Mouse (Mus musculus) heart, embryonic 10.5 days (tissue): Measurements from ENCODE around the gene Gjb3. TPM values are rescaled to one million over a fixed set of nuclear protein-coding genes. Genes with fewer than 3 reads are reported as not detected.

Experiments
- DNase-seq: peaks from one replicate; pipeline ENCODE4 v3.0.0-alpha.2; 2017; ENCODE audit warnings: low spot score
- H3K27ac ChIP-seq: fragments of 300-500 bp; sonication (generic); 2 replicates; pipeline ENCODE4 v1.5.1; 2016; ENCODE audit warnings: mild to moderate bottlenecking
- H3K27me3 ChIP-seq: fragments of 300-500 bp; sonication (generic); 2 replicates; pipeline ENCODE4 v1.6.1; 2016; ENCODE audit warnings: mild to moderate bottlenecking; ENCODE audit not compliant: poor library complexity, insufficient read depth, severe bottlenecking
- H3K36me3 ChIP-seq: fragments of 300-500 bp; sonication (generic); 2 replicates; pipeline ENCODE4 v1.6.1; 2016; ENCODE audit warnings: mild to moderate bottlenecking, moderate library complexity
- H3K4me1 ChIP-seq: fragments of 300-500 bp; sonication (generic); 2 replicates; pipeline ENCODE4 v1.6.1; 2016; ENCODE audit warnings: mild to moderate bottlenecking
- H3K4me3 ChIP-seq: fragments of 300-500 bp; sonication (generic); 2 replicates; pipeline ENCODE4 v1.5.1; 2016; ENCODE audit warnings: mild to moderate bottlenecking, moderate library complexity
- H3K9me3 ChIP-seq: fragments of 300-500 bp; sonication (generic); 2 replicates; pipeline ENCODE4 v1.6.1; 2016; ENCODE audit warnings: mild to moderate bottlenecking, moderate library complexity
- WGBS: fragments of 180-500 bp; shearing (Covaris S2); methylation state at CpG from one replicate; pipeline ENCODE4 v1.1.7; 2016; 5-methylcytosine and 5-hydroxymethylcytosine counted together
- polyA plus RNA-seq: library from polyadenylated mRNA; unstranded; fragments of >200 nt; fragmentation: Nextera tagmentation; extraction: Ambion mirVana; gene quantifications from 2 replicates; pipeline ENCODE4 v1.2.1, GENCODE M21; 2016

The Gjb3 gene
- polyA plus RNA-seq, 1 experiment from 2014 or later = 3.2 TPM

GRCm38 (mm10) chr4:127358018-127358417, 27.4 kb upstream of the Gjb3 start, which contains the start of gene Gjb5:
Gene Gjb5, minus strand, starts transcription at chr4:127358181.
- Histone ChIP-seq H3K4me1 (peaks cover 48% of the 10 kb centered on the region), H3K27ac (no peak within 1 kb of the TSS), H3K9me3 (no peaks in the 10 kb centered on the region), H3K36me3 (no peaks in the 10 kb centered on the region), H3K27me3 (peaks cover 30% of the 10 kb centered on the region), H3K4me3 (no peak within 1 kb of the TSS)
- 14% methylated on average over 5 of the region's 5 CpGs for WGBS
- no peak for DNase-seq

GRCm38 (mm10) chr4:127354506-127355485, 24.2 kb upstream of the Gjb3 start:
- DNase-seq = no peak
- H3K27me3 ChIP-seq = peaks cover 27% of the 10 kb centered on the region
- H3K27ac ChIP-seq = peak overlapping the region; percentile 30; the same call in 1 of the 2 replicates
- H3K36me3 ChIP-seq = no peaks in the 10 kb centered on the region
- H3K4me3 ChIP-seq = no peak overlapping the region
- H3K9me3 ChIP-seq = no peaks in the 10 kb centered on the region
- WGBS = 61% methylated on average over 15 of the region's 15 CpGs
- H3K4me1 ChIP-seq = peaks cover 44% of the 10 kb centered on the region

- H3K4me1 ChIP-seq = peaks cover 37% of the 10 kb centered on the region
- DNase-seq = no peak
- H3K36me3 ChIP-seq = no peaks in the 10 kb centered on the region
- H3K27ac ChIP-seq = peak within 1 kb of the TSS; percentile 30
- H3K27me3 ChIP-seq = peaks cover 19% of the 10 kb centered on the region; the same call in 1 of the 2 replicates
- WGBS = 60% methylated on average over 8 of the region's 8 CpGs
- no peak within 1 kb of the TSS for H3K4me3 ChIP-seq
- no peaks in the 10 kb centered on the region for H3K9me3 ChIP-seq
Observed at GRCm38 (mm10) chr4:127353951-127354438, 23.4 kb upstream of the Gjb3 start, which contains the start of gene Gjb4. Gene Gjb4, minus strand, starts transcription at chr4:127354081.

GRCm38 (mm10) chr4:127352594-127352993, 21.9 kb upstream of the Gjb3 start:
- H3K27ac ChIP-seq = no peak overlapping the region
- H3K36me3 ChIP-seq = no peaks in the 10 kb centered on the region
- WGBS = 57% methylated on average over 1 of the region's 1 CpGs
- H3K9me3 ChIP-seq = no peaks in the 10 kb centered on the region
- no peak overlapping the region for H3K4me3 ChIP-seq
- H3K27me3 ChIP-seq = peaks cover 5% of the 10 kb centered on the region; the same call in 1 of the 2 replicates
- peaks cover 27% of the 10 kb centered on the region for H3K4me1 ChIP-seq
- DNase-seq = no peak

GRCm38 (mm10) chr4:127349560-127350300, 19.1 kb upstream of the Gjb3 start:
- peaks cover 14% of the 10 kb centered on the region for H3K4me1 ChIP-seq
- no peaks in the 10 kb centered on the region for H3K9me3 ChIP-seq
- no peak overlapping the region for H3K4me3 ChIP-seq
- H3K27me3 ChIP-seq = no peaks in the 10 kb centered on the region
- H3K27ac ChIP-seq = no peak overlapping the region
- WGBS = 58% methylated on average over 4 of the region's 4 CpGs
- no peaks in the 10 kb centered on the region for H3K36me3 ChIP-seq
- no peak for DNase-seq

GRCm38 (mm10) chr4:127345000-127345399, 14.4 kb upstream of the Gjb3 start:
- H3K27ac ChIP-seq = no peak overlapping the region
- H3K36me3 ChIP-seq = no peaks in the 10 kb centered on the region
- H3K4me1 ChIP-seq = no peaks in the 10 kb centered on the region
- no peaks in the 10 kb centered on the region for H3K9me3 ChIP-seq
- H3K4me3 ChIP-seq = no peak overlapping the region
- 0 out of 2 replicates have a peak, but pooled peaks cover 13% of the 10 kb centered on the region for H3K27me3 ChIP-seq
- 78% methylated on average over 5 of the region's 5 CpGs for WGBS
- no peak for DNase-seq

- H3K36me3 ChIP-seq = no peaks in the 10 kb centered on the region
- no peak overlapping the region for H3K27ac ChIP-seq
- no peak for DNase-seq
- H3K4me1 ChIP-seq = no peaks in the 10 kb centered on the region
- H3K4me3 ChIP-seq = no peak overlapping the region
- 53% methylated on average over 6 of the region's 6 CpGs for WGBS
- H3K9me3 ChIP-seq = no peaks in the 10 kb centered on the region
- H3K27me3 ChIP-seq = 0 out of 2 replicates have a peak, but pooled peaks cover 13% of the 10 kb centered on the region
Observed at GRCm38 (mm10) chr4:127341372-127341771, 10.7 kb upstream of the Gjb3 start.

- H3K9me3 ChIP-seq = no peaks in the 10 kb centered on the region
- H3K36me3 ChIP-seq = no peaks in the 10 kb centered on the region
- DNase-seq = no peak
- H3K4me1 ChIP-seq = peaks cover 5% of the 10 kb centered on the region
- peaks cover 28% of the 10 kb centered on the region for H3K27me3 ChIP-seq
- 86% methylated on average over 5 of the region's 5 CpGs for WGBS
- H3K4me3 ChIP-seq = no peak overlapping the region
- no peak overlapping the region for H3K27ac ChIP-seq
Observed at GRCm38 (mm10) chr4:127337668-127338067, 7.0 kb upstream of the Gjb3 start.

- no peaks in the 10 kb centered on the region for H3K9me3 ChIP-seq
Observed at GRCm38 (mm10) chr4:127334870-127335504, 4.3 kb upstream of the Gjb3 start.

GRCm38 (mm10) chr4:127331171-127331570, 527 bp upstream of the Gjb3 start:
- DNase-seq = no peak
- H3K36me3 ChIP-seq = no peaks in the 10 kb centered on the region
- WGBS = 22% methylated on average over 13 of the region's 13 CpGs
- no peak overlapping the region for H3K4me3 ChIP-seq
- peaks cover 76% of the 10 kb centered on the region for H3K27me3 ChIP-seq
- H3K27ac ChIP-seq = no peak overlapping the region
- H3K4me1 ChIP-seq = peaks cover 25% of the 10 kb centered on the region
- no peaks in the 10 kb centered on the region for H3K9me3 ChIP-seq

More at GRCm38 (mm10) chr4:127334870-127335504, 4.3 kb upstream of the Gjb3 start:
- WGBS = 27% methylated on average over 5 of the region's 5 CpGs
- peaks cover 43% of the 10 kb centered on the region for H3K27me3 ChIP-seq
- H3K27ac ChIP-seq = peak overlapping the region; percentile 59; the same call in 1 of the 2 replicates
- H3K4me1 ChIP-seq = peaks cover 17% of the 10 kb centered on the region
- H3K4me3 ChIP-seq = no peak overlapping the region
- DNase-seq = no peak
- no peaks in the 10 kb centered on the region for H3K36me3 ChIP-seq

GRCm38 (mm10) chr4:127329751-127330150, 893 bp downstream of the Gjb3 start:
- H3K27me3 ChIP-seq = peaks cover 87% of the 10 kb centered on the region
- H3K9me3 ChIP-seq = no peaks in the 10 kb centered on the region
- 0 out of 2 replicates have a peak overlapping the region, but pooled peaks have one; percentile 47 for H3K27ac ChIP-seq
- 1% methylated on average over 13 of the region's 13 CpGs for WGBS
- H3K4me1 ChIP-seq = peaks cover 21% of the 10 kb centered on the region
- H3K4me3 ChIP-seq = peak overlapping the region; percentile 46
- H3K36me3 ChIP-seq = no peaks in the 10 kb centered on the region
- DNase-seq = no peak

GRCm38 (mm10) chr4:127329046-127329445, 1.6 kb downstream of the Gjb3 start:
- H3K36me3 ChIP-seq = no peaks in the 10 kb centered on the region
- H3K27me3 ChIP-seq = peaks cover 87% of the 10 kb centered on the region
- H3K9me3 ChIP-seq = no peaks in the 10 kb centered on the region
- no peak overlapping the region for H3K4me3 ChIP-seq
- H3K27ac ChIP-seq = no peak overlapping the region
- peaks cover 20% of the 10 kb centered on the region for H3K4me1 ChIP-seq
- no peak for DNase-seq
- WGBS = 14% methylated on average over 3 of the region's 3 CpGs
